Mouse (Mus musculus) small intestine, adult 2 months (tissue): Measurements from ENCODE around the gene Eif4a3.

Experiments
- CTCF ChIP-seq: fragments of 200-500 bp; IDR thresholded peaks from 2 replicates; pipeline ENCODE4 v1.5.1; 2012; ENCODE audit warnings: low read depth, mild to moderate bottlenecking, control low read depth, inconsistent platforms, low read length, moderate library complexity, mixed read lengths; ENCODE audit not compliant: insufficient replicate concordance, insufficient read length; ENCODE audit errors: extremely low read depth
- POLR2A ChIP-seq: fragments of 200-500 bp; IDR thresholded peaks from 2 replicates; pipeline ENCODE4 v1.6.1; 2012; ENCODE audit warnings: low read depth, mild to moderate bottlenecking, control low read depth, inconsistent platforms, low read length, moderate library complexity

GRCm38 (mm10) chr11:119287207-119287992, 12.5 kb downstream of the Eif4a3 start:
- TF ChIP-seq POLR2A: no peak
- TF ChIP-seq CTCF: no peak
